Mouse (Mus musculus): ENCODE results near the gene Dll4.
A peak's percentile ranks its signal among the peaks of the same experiment; 100 is the strongest.

Dll4 gene

DNA sequence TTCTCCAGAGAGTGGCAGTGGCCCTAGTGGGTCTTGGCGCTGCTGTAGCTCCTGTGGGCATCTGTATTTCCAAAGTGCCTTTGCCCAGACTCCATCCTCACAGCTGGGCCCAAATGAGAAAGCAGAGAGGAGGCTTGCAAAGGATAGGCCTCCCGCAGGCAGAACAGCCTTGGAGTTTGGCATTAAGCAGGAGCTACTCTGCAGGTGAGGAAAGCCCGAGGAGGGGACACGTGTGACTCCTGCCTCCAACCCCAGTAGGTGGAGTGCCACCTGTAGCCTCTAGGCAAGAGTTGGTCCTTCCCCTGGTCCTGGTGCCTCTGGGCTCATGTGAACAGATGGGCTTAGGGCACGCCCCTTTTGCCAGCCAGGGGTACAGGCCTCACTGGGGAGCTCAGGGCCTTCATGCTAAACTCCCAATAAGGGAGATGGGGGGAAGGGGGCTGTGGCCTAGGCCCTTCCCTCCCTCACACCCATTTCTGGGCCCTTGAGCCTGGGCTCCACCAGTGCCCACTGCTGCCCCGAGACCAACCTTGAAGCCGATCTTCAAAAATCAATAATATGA, 9.5 kb downstream of the Dll4 start:
- no peak for DNase-seq (ENCODE audit: low read depth, low spot score)

DNA sequence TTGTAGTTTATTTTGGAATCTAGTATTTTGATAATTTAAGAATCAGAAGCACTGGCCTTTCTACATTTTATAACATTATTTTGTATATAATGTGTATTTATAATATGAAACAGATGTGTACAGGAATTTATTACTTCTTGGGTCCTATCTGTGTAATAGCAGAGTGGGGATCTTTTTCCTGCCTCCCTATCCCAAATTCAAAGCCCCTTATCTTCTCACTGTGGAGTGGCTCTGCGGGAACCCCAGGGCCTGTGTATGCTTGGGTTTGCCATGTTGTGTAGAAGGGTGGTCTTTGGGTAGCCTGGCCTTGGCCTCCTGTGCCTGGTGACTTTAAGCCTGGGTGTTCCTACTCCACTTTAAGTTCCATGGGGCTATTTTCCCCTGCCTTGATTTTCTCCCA, 10.0 kb downstream of the Dll4 start:
- DNase-seq (ENCODE audit: low read depth, low spot score): no peak

DNA sequence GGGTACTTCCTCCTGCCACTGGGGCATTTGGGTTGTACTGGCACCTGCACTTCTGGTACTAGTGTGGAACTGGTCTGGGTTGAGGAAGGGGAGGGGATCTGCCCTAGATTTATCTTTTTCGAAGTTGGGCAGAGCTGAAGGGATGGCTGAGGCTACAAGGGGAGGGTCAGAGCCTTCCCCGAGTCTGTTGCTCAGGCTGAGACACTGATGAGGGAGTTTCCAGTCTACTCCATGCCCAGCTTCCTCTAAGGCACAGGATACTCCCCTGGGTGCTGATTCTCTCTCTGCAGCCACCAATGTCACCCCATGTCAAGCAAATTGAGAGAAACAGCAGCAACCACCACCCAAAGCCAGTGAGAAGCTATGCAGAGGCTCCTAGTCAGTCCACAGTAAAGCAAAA, 10.4 kb downstream of the Dll4 start:
- DNase-seq (ENCODE audit: low read depth, low spot score): no peak

DNA sequence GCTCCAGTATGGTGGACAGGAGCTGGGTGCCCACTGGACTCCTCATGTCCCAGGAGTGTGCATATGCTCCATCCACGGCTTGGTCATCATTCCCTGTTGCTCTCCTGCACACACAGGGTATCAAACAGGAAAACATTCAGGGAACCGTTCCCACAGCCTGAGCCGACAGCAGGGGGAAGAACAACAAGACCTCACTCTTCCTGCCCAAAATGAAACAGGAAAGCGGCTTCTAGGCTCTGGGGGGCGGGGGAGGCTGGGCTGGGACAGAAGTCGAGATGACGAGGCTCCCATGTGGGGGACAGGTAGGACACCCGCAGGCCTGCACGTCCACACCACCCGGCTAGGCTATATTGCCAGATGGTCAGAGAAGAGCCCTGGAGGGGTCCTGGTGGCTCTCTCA, 10.9 kb downstream of the Dll4 start:
- DNase-seq (ENCODE audit: low read depth, low spot score): no peak

DNA sequence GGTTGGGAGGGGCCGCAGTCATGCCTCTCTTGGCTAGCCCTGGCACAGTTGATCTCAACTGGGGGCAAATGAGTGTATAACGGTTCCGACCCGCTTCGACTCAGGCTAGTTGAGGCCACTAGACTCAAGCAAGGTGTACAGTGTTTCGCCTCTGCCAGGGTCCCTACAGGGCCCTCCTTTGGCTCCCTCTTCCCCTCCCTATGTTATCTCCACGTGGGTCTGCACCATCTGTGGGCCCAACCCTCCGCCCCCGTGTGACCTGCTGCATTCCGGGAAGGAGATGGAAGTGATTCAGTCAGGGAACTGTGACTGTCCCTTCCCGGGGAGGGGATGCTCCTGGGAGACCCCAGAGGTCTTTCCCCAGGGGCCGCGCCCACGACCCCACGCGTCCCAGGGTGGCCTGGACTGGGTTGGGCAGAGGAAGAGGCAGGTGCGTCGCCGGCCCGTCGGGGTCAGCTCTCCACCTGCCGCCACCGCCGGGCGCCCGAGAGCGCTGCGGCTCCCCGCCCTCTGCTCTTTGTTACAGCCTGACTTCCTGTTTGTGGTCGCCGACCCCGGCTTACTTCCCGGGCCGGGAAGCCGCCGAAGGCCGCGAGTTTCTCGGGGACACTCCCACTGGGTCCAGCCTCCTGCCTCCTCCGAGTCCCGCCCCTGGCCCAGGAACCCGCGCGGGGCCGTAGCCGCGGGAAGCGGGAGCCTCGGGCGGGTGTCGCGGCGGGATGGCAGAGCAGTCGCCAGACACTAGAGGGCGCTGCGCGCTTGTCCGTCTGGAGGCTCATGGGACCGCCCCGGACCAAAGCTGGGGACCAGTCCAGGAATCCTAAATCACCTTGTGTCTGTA, 12.1 kb downstream of the Dll4 start:
- peak; percentile 59 for DNase-seq (ENCODE audit: low read depth, low spot score)

DNA sequence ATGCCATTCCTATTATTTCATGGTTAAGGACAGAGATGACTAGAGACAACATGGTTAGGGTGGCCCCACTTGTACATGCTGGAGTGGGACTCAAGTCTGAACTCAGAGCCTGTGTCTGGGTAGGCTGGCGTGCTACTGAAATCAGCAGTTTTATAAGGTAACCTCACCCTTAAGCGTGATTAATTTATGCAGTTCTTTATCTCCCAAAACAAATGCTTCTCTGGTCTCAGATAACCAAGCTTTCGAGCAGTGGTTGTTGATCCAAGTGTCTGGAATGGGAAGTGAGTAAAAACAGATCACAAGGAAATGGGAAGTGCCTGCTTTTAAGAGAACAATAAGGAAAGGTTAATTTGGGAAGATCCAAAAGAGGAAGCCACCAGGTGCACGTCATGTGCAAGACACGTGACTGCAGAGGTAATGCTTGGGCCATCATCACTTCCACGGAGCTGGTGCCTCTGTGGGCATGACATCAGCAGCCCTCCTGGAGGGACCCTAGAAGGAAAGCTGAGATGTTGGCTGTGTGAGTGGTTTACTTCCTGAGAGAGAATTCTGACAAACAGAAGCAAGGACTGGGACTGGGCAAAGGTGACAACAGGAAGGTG, 19.1 kb downstream of the Dll4 start:
- no peak for DNase-seq (ENCODE audit: low read depth, low spot score)

DNA sequence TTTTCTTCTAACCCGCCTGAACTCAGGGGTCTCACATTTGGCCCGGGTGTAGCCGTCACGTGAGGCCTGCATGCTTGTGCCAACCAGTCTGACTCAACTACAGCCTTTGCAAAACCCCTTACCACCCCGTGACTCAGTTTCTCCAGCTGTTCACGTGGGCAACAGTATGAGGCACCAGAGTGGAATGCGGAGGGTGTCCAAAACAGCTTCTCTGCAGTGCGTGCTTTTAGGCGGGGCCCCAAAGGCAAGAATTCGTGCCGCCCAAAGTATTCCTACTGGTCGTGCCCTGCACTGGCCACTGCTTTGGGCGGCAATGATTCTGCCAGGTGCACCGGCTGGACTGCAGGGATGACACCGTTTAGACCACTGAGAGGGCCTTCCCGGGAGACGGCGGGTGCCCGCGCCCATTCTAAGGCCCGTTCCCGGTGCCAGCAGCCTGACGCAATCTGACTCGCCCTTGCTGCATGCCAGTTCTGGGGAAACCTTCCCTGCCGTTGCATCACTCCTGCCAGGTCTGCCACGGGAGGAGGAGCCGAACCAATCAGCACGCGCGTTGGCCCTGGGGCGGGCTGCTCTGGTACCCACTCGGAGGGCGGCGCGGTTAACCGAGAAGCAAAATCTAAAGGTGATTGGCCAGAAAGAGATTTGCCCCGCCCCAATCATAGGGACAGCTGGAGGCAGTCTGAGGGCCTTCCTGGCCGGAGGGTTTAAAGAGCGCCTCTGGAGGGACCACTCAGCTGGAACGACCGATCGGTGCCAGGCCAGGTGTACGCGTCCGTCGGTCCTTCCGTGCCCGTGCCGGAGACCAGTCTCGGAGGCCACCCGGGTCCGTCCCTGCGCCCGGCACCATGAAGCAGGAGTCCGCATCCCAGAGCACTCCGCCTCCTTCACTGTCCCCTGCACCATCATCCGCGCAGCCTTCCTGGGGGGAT, 25.2 kb downstream of the Dll4 start, which contains the start of gene Chac1:
Chac1 (plus strand) TSS at position 675 of the 932 bp plus-strand sequence.
- peak; percentile 62 for DNase-seq (ENCODE audit: low read depth, low spot score)

DNA sequence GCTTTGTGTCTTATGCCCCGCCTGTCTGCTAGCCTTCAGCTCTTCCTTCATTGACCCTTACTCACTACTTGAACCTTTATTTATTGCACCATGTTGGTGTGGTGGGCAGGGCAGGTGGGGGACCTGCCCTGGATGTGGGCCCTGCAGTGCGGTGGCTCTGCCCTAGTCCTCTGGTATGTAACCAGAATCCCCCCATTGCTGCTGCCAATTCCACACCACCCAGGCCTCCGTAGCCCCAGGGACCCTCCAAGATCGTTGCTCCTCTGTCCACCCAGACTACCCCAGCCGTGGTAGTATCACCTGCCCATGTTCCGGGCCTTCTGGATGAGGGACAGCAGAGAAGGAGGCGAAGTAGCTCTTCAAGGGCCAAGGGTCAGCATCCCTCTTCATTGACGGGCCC, 28.1 kb downstream of the Dll4 start:
- DNase-seq (ENCODE audit: low read depth, low spot score): no peak

DNA sequence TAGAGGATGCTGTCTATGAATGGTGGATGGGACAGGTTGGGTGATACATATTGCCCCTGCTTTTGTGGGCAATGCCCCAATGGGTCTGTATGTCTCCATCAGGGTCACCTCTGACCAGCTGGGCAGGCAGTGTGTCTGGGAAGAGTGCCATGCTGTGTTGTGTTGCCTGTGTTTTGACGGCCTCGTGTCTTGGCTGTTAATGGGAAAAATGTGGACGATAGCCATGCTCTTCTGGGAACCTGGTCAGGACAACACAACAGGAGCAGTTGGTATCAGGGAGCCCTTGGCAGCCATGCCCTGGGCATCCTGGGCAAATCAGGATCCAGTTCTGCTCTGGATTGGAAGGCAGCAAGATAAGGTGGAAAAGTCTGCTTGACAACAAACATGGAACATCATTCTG, 29.5 kb downstream of the Dll4 start:
- no peak for DNase-seq (ENCODE audit: low read depth, low spot score)

DNA sequence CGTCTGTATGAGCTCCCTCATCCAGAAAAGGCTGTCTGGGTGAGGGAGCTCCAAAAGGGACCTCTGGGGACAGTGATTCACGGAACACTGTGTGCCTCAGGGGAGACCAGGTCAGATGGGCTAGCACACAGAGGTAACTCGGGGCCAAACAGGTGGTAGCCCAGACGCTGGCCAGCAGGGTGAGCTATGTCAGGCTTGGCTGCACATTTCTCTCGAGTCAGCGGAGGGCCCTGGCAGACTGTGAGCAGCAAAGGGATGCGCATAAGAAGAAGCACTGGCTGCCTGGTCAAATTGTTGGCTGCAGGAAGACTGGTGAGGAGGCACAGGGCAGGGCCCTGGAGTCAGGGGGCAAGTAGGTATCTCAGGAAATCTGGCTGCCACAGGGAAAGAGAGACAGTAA, 30.1 kb downstream of the Dll4 start:
- no peak for DNase-seq (ENCODE audit: low read depth, low spot score)

DNA sequence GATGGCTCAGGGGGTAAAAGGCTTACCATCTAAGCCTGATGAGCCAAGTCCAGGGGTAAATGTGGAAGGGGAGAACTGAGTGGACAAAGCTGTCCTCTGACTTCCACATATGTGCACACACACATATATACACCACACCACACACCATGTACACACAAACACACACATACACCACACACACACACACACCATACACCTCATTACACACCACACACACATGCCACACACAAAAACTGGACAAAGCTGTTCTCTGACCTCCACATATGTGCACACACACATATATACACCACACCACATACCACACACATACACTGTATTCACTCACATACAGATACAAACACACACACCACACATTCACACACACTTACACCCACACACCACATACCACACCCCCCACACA, 30.7 kb downstream of the Dll4 start:
- no peak for DNase-seq (ENCODE audit: low read depth, low spot score)

DNA sequence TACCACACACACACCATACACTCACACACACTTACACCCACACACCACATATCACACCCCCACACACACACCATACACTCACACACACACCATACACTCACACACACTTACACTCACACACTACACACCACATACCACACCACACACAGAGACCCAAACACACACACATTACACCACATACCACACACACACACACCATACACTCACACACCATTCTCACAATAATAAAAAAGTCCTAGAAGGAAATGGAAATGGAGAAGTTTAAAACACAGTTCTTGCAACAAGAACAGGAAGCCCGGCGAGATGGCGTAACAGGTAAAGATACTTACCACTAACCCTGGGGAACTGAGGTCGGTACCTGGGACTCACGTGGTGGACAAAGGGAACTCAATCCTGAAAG, 31.2 kb downstream of the Dll4 start:
- no peak for DNase-seq (ENCODE audit: low read depth, low spot score)

DNA sequence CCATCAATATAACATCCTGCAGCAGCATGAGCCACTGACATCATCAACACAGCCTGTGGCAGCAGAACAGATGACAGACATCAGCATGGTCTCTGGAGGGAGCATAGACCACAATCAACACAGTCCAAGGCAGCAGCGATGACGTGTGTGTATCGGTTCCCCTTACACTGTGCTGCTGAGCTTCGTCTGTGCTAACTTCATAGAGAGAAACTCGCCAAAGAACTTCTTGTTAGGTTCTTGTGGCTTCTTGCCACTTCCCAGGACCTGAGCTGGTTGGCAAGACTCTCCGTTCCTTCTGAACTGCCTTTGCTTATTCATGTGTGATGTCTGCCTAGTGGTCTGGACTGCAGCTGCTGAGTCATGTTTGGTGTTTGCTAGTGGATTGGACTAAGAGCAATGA, 32.7 kb downstream of the Dll4 start:
- DNase-seq (ENCODE audit: low read depth, low spot score): no peak

DNA sequence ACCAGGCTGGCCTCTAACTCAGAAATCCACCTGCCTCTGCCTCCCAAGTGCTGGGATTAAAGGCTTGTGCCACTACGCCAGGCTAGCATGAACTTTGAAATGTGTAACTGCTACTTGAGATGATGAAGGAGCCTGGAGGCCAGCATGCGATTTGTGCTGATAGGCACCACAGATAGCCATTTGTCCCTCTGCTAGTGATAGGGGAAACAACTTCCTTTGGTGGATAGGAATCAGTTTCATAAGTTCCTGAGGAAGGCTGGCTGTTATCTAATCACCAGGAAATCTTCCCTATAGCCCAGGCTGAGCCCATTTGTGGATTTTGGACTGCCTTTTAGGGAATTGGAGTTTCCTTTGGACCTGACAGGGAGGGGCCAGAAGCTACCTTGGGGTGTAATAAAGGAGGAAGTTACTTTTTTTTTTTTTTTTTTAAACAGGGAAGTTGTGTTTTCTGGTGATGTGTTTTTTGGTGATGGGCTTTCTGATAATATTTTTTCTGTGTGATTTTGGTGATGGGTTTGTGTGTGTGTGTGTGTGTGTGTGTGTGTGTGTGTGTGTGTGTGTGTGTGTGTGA, 34.2 kb downstream of the Dll4 start:
- no peak for DNase-seq (ENCODE audit: low read depth, low spot score)

DNA sequence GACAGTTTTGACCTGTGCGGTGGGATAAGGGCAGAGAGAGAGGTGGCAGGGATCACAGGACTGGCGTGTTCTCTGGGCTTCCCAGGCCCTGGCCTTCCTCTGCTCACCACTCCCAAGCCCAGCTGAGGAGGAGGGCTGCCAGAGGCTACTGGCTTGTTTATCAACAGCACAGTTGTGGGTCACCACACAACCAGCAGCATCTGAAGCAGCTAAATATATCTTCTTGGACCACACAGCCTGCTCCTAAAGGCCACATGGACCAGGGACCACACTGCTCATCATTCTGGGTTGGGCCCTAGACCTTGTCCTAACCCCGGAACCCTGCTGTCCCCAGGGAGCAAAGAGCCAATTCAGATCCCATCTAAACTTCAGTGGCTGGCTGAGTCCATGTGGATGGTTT, 39.4 kb downstream of the Dll4 start:
- no peak for DNase-seq (ENCODE audit: low read depth, low spot score)

DNA sequence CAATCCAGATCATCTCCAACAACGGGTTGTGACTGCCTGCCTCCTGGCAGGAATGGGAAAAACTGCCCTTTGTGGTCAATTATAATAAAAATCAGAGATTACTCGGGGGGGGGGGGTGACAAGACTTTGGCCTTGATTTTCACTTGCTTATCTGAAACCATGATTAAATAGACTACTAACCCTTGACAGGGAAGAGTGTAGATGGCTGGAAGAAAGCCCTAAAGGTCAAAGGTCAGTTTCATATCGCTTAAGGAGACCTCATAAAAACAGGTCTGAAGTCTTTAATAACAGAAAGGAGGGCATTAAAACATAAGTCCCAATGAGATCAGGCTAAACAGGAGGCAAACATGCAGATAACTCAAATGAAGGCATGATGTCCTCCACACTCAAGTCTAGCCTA, 41.8 kb downstream of the Dll4 start:
- DNase-seq (ENCODE audit: low read depth, low spot score): no peak

DNA sequence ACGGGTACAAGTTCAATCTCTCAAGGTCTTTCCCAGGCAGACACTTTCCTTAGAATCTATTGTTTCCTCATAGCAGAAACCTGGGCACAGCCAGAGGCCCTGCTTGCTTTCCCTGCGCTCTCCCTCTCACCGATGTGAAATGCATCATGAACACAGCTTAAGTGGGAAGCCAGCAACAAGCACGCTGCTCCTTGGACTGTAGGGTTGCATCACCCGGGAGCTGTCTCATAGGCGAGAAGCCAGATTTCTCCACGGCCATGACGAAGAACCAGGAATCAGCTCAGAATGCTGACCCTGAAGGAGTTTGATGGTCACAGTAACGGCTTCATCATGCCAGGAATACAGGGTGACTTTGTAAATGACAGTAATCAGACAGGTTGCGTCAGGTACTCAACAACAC, 44.5 kb downstream of the Dll4 start:
- DNase-seq (ENCODE audit: low read depth, low spot score): no peak

DNA sequence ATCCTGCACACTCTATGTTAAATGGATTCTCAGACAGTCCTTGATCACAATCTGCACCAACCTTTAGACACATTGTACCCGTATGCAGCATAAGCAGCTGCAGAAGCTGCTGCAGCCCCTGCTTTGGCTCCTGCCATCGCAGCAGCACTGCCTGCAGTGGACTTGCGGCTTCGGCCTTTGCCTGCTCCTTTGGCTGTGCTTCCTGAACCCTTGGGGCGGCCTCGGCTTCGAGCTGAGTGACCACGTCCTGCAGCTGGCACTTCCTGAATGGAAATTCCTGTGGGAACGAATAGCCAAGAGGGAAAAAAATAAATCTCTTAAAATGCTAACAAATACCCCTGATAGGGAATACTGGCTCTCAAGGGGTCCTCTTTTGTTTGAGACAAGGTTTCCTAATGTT, 51.7 kb downstream of the Dll4 start:
- DNase-seq (ENCODE audit: low read depth, low spot score): no peak

DNA sequence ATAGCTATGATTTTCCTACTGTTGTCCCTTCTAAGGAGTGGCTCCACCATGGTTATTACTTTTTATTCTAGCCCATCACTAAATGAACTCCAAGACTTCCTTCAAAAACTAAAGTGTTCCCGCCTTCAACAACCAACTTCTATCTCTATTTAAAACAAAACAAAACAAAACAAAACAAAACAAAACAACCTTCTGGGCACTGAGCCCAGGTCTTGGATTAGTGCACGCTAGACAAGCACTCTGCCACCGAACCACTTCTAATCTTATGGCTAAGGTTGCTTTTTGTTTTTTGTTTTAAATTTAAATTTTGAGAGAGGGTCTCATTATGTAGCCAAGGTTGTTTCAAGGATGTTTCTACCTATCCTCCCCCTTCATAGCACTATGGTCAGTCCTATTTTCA, 52.2 kb downstream of the Dll4 start:
- no peak for DNase-seq (ENCODE audit: low read depth, low spot score)

DNA sequence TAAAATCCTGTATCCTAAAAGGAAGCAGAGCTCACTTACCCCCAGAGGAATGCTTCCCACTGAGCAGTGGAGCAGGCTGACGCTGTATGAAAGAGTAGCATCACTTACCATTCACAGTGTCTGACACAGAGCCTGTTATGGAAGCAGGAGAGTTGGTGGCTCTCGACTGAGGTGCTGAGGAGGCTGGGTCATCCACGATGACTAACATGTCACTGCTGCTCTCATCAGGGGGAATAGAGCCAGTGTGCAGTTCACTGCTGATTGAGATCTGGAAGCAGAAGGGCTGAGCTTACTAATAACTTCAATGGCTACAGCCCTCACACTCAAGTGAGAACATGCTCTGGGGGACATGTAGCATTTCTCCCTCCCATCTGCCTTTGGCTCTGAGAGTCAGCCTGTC, 53.9 kb downstream of the Dll4 start:
- DNase-seq (ENCODE audit: low read depth, low spot score): no peak

Data from embryo, embryonic 11.5 days (tissue).